Mouse (Mus musculus) forebrain, embryonic 14.5 days (tissue): ENCODE results near the gene Ankrd17. TPM values are rescaled to one million over a fixed set of nuclear protein-coding genes. Genes with fewer than 3 reads are reported as not detected.
"Not testable (repeated sequence)": the region's sequence is repeated elsewhere in the genome, so short reads cannot be mapped to it uniquely, and the experiment has no call there.

Source experiments
- ATAC-seq: fragments of 200-750 bp; cut with Nextera tagmentation; 2 replicates; pipeline ENCODE4 v1.8.0; 2017; ENCODE audit warnings: mild to moderate bottlenecking, moderate library complexity
- DNase-seq: peaks from one replicate; pipeline ENCODE4 v3.0.0-alpha.2; 2015; ENCODE audit warnings: low spot score
- H3K27ac ChIP-seq: fragments of 300-500 bp; sonication (generic); 2 replicates; pipeline ENCODE4 v1.5.1; 2014; ENCODE audit warnings: low read depth, mild to moderate bottlenecking, control low read depth, low read length, moderate library complexity
- H3K27me3 ChIP-seq: fragments of 300-500 bp; sonication (generic); replicated peaks from 2 replicates; pipeline ENCODE4 v1.6.1; 2014; ENCODE audit warnings: low read length, control low read depth, mixed read lengths; ENCODE audit not compliant: control insufficient read depth, insufficient read depth
- H3K36me3 ChIP-seq: fragments of 300-500 bp; sonication (generic); 2 replicates; pipeline ENCODE4 v1.6.1; 2014; ENCODE audit warnings: low read length, control low read depth; ENCODE audit not compliant: control insufficient read depth, insufficient read depth
- H3K4me1 ChIP-seq: fragments of 300-500 bp; sonication (generic); 2 replicates; pipeline ENCODE4 v1.6.1; 2014; ENCODE audit warnings: antibody characterized with exemption, low read length, control low read depth; ENCODE audit not compliant: control insufficient read depth, insufficient read depth
- H3K4me2 ChIP-seq: fragments of 300-500 bp; sonication (generic); 2 replicates; pipeline ENCODE4 v1.6.1; 2014; ENCODE audit warnings: mild to moderate bottlenecking, control low read depth, low read length
- H3K4me3 ChIP-seq: fragments of 300-500 bp; sonication (generic); 2 replicates; pipeline ENCODE4 v1.5.1; 2014; ENCODE audit warnings: low read depth, low read length, control low read depth
- H3K9ac ChIP-seq: fragments of 300-500 bp; sonication (generic); 2 replicates; pipeline ENCODE4 v1.6.1; 2014; ENCODE audit warnings: mild to moderate bottlenecking, low read length, control low read depth, moderate library complexity
- H3K9me3 ChIP-seq: fragments of 300-500 bp; sonication (generic); replicated peaks from 2 replicates; pipeline ENCODE4 v1.6.1; 2016; ENCODE audit warnings: low read length, control low read depth, mixed read lengths; ENCODE audit not compliant: control insufficient read depth
- WGBS: fragments of 180-500 bp; shearing (Covaris S2); extraction: QIAGEN DNeasy Blood & Tissue Kit; methylation state at CpG from one replicate; pipeline ENCODE4 v1.1.7; 2014; 5-methylcytosine and 5-hydroxymethylcytosine counted together
- polyA plus RNA-seq: library from polyadenylated mRNA; unstranded; fragments of >200 nt; fragmentation: Nextera tagmentation; extraction: Ambion mirVana; gene quantifications from 2 replicates; pipeline ENCODE4 v1.2.1, GENCODE M21; 2014

The Ankrd17 gene
- polyA plus RNA-seq, 1 experiment from 2014 or later = 26.2 TPM

DNA sequence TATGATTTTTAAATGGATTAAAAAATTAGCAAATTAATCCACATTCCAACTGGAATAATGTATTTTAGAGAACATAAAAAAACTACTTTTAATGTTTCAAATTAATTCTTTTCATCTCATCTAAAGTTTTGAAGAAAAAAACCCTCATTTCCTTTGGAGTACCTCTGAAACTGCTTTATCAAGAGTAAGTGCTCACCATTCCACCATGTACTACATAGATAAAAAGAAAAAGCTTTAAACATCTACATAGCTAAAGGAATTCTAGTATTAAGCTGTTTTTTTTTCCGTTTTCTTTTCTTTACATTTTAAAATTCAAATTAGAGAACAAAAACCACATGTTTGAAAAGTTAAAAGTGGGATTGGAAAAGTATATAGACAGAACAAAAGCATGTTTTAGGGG, 86.3 kb downstream of the Ankrd17 start:
- H3K4me2 ChIP-seq = no peak overlapping the region
- WGBS = 91% methylated on average over 1 of the region's 1 CpGs
- peaks cover 46% of the 10 kb centered on the region for H3K36me3 ChIP-seq
- no peak overlapping the region for H3K4me3 ChIP-seq
- DNase-seq (no peak), ATAC-seq (no peak)
- H3K27ac ChIP-seq = no peak overlapping the region
- no peaks in the 10 kb centered on the region for H3K27me3 ChIP-seq
- H3K4me1 ChIP-seq = no peaks in the 10 kb centered on the region
- H3K9ac ChIP-seq = no peak overlapping the region
- H3K9me3 ChIP-seq = no peaks in the 10 kb centered on the region

GRCm38 (mm10) chr5:90279418-90279817, 87.0 kb downstream of the Ankrd17 start:
- Histone ChIP-seq H3K9ac (no peak overlapping the region), H3K36me3 (peaks cover 44% of the 10 kb centered on the region), H3K9me3 (no peaks in the 10 kb centered on the region), H3K4me1 (no peaks in the 10 kb centered on the region), H3K27me3 (no peaks in the 10 kb centered on the region), H3K27ac (no peak overlapping the region), H3K4me3 (no peak overlapping the region), H3K4me2 (no peak overlapping the region)
- ATAC-seq (no peak), DNase-seq (no peak)
- WGBS = 94% methylated on average over 3 of the region's 3 CpGs

DNA sequence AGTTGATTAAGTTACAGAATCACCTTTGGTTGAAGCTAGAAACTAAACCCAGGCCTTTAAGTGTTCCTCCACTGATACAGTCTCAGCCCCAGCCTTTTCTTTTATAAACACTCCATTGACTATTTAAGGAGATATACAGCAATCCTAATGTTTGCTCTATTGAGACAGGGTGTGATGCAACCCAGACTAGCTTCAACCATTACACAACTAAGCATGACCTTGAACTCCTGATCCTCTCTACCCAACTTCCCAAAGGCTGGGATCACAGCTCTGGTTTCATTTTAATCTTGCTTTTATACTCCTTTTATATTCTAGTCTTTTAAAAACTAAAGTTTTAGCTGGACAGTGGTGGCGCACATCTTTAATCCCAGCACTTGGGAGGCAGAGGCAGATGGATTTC, 88.9 kb downstream of the Ankrd17 start:
- Histone ChIP-seq H3K4me2 (no peak overlapping the region), H3K9ac (no peak overlapping the region), H3K4me3 (no peak overlapping the region), H3K36me3 (peaks cover 30% of the 10 kb centered on the region), H3K27me3 (no peaks in the 10 kb centered on the region), H3K27ac (no peak overlapping the region), H3K9me3 (no peaks in the 10 kb centered on the region), H3K4me1 (no peaks in the 10 kb centered on the region)
- 97% methylated on average over 1 of the region's 1 CpGs for WGBS
- ATAC-seq (no peak), DNase-seq (no peak)

DNA sequence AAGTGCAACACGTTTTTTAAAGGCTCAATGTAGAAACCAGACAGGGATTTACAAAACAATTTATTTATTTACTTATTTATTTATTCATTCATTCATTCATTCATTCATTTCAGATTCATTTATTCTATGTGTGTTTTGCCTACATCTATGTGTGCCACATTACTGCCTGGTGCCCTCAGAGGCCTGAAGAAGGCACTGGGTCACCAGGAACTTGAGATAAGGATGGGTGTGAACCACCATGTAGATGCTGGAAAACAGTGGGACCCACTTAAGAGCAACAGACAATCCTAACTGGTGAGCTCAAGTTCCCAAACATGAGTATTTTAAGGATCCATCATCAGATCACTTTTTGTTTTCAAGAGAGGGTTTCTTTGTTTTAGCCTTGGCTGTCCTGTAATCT, 91.6 kb downstream of the Ankrd17 start:
- no peaks in the 10 kb centered on the region for H3K9me3 ChIP-seq
- H3K27ac ChIP-seq = no peak overlapping the region
- ATAC-seq (no peak), DNase-seq (no peak)
- no peak overlapping the region for H3K4me3 ChIP-seq
- H3K9ac ChIP-seq = no peak overlapping the region
- H3K27me3 ChIP-seq = no peaks in the 10 kb centered on the region
- H3K4me2 ChIP-seq = no peak overlapping the region
- no peaks in the 10 kb centered on the region for H3K4me1 ChIP-seq
- H3K36me3 ChIP-seq = peaks cover 39% of the 10 kb centered on the region
- 89% methylated on average over 1 of the region's 1 CpGs for WGBS

- H3K4me1 ChIP-seq, H3K9ac ChIP-seq, DNase-seq, H3K4me2 ChIP-seq, H3K4me3 ChIP-seq, ATAC-seq, H3K27me3 ChIP-seq, H3K27ac ChIP-seq, H3K9me3 ChIP-seq: not testable (repeated sequence)
- WGBS = 78% methylated on average over 2 of the region's 2 CpGs
- H3K36me3 ChIP-seq = peaks cover 76% of the 10 kb centered on the region
These were observed 104.1 kb downstream of the Ankrd17 start for GRCm38 (mm10) chr5:90262230-90262629.

DNA sequence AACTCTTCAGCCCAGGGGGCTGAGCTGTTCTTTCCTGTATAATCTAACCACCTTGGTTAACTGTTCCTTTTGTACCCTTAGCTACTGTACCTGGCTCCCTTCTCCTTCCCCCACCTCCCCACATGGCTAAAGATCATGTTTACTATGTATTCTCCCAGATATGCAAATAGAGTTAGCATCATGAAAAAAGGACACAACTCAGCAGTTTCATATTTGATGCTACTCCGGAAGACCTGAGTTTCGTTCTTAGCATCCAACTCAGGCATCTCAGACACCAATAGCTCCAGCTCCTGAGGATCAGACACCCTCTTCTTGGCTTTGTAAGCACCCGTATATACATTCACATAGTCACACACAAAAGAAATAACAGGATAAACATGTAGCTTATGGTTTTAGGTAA, 109.4 kb downstream of the Ankrd17 start:
- Histone ChIP-seq H3K9me3 (no peaks in the 10 kb centered on the region), H3K27me3 (no peaks in the 10 kb centered on the region), H3K27ac (no peak overlapping the region), H3K4me2 (no peak overlapping the region), H3K9ac (no peak overlapping the region), H3K4me1 (no peaks in the 10 kb centered on the region), H3K36me3 (peaks cover 84% of the 10 kb centered on the region), H3K4me3 (no peak overlapping the region)
- ATAC-seq = no peak
- 97% methylated on average over 3 of the region's 3 CpGs for WGBS
- DNase-seq = no peak

DNA sequence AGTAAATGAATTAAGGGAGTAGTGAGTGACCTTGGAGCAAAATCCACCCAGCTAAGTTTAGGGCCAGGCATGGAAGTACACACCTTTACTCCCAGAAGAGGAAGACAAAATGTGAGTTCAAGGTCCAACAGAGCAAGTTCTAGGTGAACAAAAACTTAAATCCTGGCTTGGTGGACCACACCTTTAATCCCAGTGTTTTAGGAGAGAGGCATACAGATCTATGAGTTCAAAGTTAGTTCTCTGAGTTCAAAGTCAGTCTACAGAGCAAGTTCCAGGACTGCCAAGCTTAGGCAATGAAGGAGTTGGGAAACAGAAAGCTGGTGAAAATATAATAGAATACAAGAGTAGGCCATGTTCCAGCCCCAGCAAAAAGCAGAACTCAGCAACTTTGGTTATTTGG, 118.9 kb downstream of the Ankrd17 start:
- no peak for ATAC-seq
- no peaks in the 10 kb centered on the region for H3K9me3 ChIP-seq
- peaks cover 72% of the 10 kb centered on the region for H3K36me3 ChIP-seq

GRCm38 (mm10) chr5:90246987-90247386, 119.4 kb downstream of the Ankrd17 start:
- no peak overlapping the region for H3K4me3 ChIP-seq
- H3K27ac ChIP-seq = no peak overlapping the region
- no peaks in the 10 kb centered on the region for H3K4me1 ChIP-seq
- DNase-seq (no peak), ATAC-seq (no peak)
- 92% methylated on average over 2 of the region's 2 CpGs for WGBS
- H3K4me2 ChIP-seq = no peak overlapping the region
- H3K27me3 ChIP-seq = no peaks in the 10 kb centered on the region
- H3K36me3 ChIP-seq = peaks cover 71% of the 10 kb centered on the region
- no peak overlapping the region for H3K9ac ChIP-seq
- no peaks in the 10 kb centered on the region for H3K9me3 ChIP-seq

More for the DNA sequence above, 118.9 kb downstream of the Ankrd17 start:
- no peak for DNase-seq
- H3K4me1 ChIP-seq = no peaks in the 10 kb centered on the region
- H3K9ac ChIP-seq = no peak overlapping the region
- no peak overlapping the region for H3K4me2 ChIP-seq
- H3K27me3 ChIP-seq = no peaks in the 10 kb centered on the region
- H3K4me3 ChIP-seq = no peak overlapping the region
- H3K27ac ChIP-seq = no peak overlapping the region

DNA sequence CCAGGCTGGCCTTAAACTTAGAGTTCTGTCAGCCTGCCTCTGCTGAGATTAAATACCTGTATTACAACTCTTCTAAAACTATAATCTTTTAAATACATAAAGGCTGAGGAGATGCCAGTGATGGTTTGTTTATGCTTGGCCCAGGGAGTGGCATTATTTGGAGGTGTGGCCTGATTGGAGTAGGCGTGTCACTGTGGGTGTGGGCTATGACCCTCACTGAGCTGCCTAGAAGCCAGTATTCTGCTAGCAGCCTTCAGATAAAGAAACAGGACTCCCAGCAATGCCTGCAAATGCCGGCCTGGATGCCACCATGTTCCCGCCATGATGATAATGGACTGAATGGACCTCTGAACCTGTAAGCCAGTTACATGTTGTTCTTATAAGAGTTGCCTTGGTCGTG, 119.8 kb downstream of the Ankrd17 start:
- H3K9me3 ChIP-seq = no peaks in the 10 kb centered on the region
- H3K27ac ChIP-seq = no peak overlapping the region
- H3K36me3 ChIP-seq = peaks cover 70% of the 10 kb centered on the region
- H3K4me3 ChIP-seq = no peak overlapping the region
- ATAC-seq = no peak
- no peaks in the 10 kb centered on the region for H3K27me3 ChIP-seq
- no peak overlapping the region for H3K9ac ChIP-seq
- no peak for DNase-seq
- 92% methylated on average over 4 of the region's 4 CpGs for WGBS
- no peak overlapping the region for H3K4me2 ChIP-seq
- H3K4me1 ChIP-seq = no peaks in the 10 kb centered on the region
